Mouse (Mus musculus) liver, embryonic 16.5 days (tissue): Measurements from ENCODE around the gene Gm4559. TPM values are rescaled to one million over a fixed set of nuclear protein-coding genes. Genes with fewer than 3 reads are reported as not detected.
"Not testable (repeated sequence)": the region's sequence is repeated elsewhere in the genome, so short reads cannot be mapped to it uniquely, and the experiment has no call there.

Experiments used
- ATAC-seq: fragments of 200-750 bp; cut with Nextera tagmentation; 2 replicates; pipeline ENCODE4 v1.8.0; 2017; ENCODE audit warnings: low read depth, mild to moderate bottlenecking, moderate number of reproducible peaks, moderate library complexity
- H3K27ac ChIP-seq: fragments of 300-500 bp; sonication (generic); 2 replicates; pipeline ENCODE4 v1.5.1; 2014; ENCODE audit warnings: mild to moderate bottlenecking, low read length
- H3K27me3 ChIP-seq: fragments of 300-500 bp; sonication (generic); 2 replicates; pipeline ENCODE4 v1.6.1; 2014; ENCODE audit warnings: low read depth, low read length, mixed read lengths; ENCODE audit not compliant: control insufficient read depth, insufficient read depth
- H3K36me3 ChIP-seq: fragments of 300-500 bp; sonication (generic); 2 replicates; pipeline ENCODE4 v1.6.1; 2014; ENCODE audit warnings: mild to moderate bottlenecking; ENCODE audit not compliant: control insufficient read depth, insufficient read depth
- H3K4me1 ChIP-seq: fragments of 300-500 bp; sonication (generic); 2 replicates; pipeline ENCODE4 v1.6.1; 2014; ENCODE audit warnings: low read depth, low read length, mixed read lengths; ENCODE audit not compliant: control insufficient read depth
- H3K4me2 ChIP-seq: fragments of 300-500 bp; sonication (generic); 2 replicates; pipeline ENCODE4 v1.6.1; 2014; ENCODE audit warnings: low read depth, low read length, mixed read lengths
- H3K4me3 ChIP-seq: fragments of 300-500 bp; sonication (generic); 2 replicates; pipeline ENCODE4 v1.5.1; 2014; ENCODE audit warnings: low read depth, mild to moderate bottlenecking, low read length
- H3K9ac ChIP-seq: fragments of 300-500 bp; sonication (generic); 2 replicates; pipeline ENCODE4 v1.6.1; 2014; ENCODE audit warnings: low read depth, low read length
- H3K9me3 ChIP-seq: fragments of 300-500 bp; sonication (generic); replicated peaks from 2 replicates; pipeline ENCODE4 v1.6.1; 2016; ENCODE audit warnings: low read length; ENCODE audit not compliant: control insufficient read depth
- WGBS: fragments of 180-500 bp; shearing (Covaris S2); extraction: QIAGEN DNeasy Blood & Tissue Kit; methylation state at CpG from one replicate; pipeline ENCODE4 v1.1.7; 2014; ENCODE audit not compliant: insufficient replicate concordance; 5-methylcytosine and 5-hydroxymethylcytosine counted together
- polyA plus RNA-seq: library from polyadenylated mRNA; unstranded; fragments of >200 nt; fragmentation: Nextera tagmentation; extraction: Ambion mirVana; gene quantifications from 2 replicates; pipeline ENCODE4 v1.2.1, GENCODE M21; 2015

Gm4559 gene
- polyA plus RNA-seq, 1 experiment from 2014 or later = not detected

GRCm38 (mm10) chr7:142229871-142230270 is 44.3 kb downstream of the Gm4559 start, which contains the start of gene Krtap5-5:
TSS of gene Krtap5-5 (minus strand) at chr7:142229971.
- H3K27me3 ChIP-seq, H3K4me2 ChIP-seq, H3K9me3 ChIP-seq, H3K36me3 ChIP-seq, H3K9ac ChIP-seq, H3K4me1 ChIP-seq, ATAC-seq, H3K27ac ChIP-seq, H3K4me3 ChIP-seq: not testable (repeated sequence)
- WGBS = 26% methylated on average over 3 of the region's 3 CpGs

- ATAC-seq = no peak
- Histone ChIP-seq H3K36me3 (no peaks in the 10 kb centered on the region), H3K27me3 (no peaks in the 10 kb centered on the region), H3K9ac (no peak overlapping the region), H3K9me3 (no peaks in the 10 kb centered on the region), H3K4me1 (no peaks in the 10 kb centered on the region), H3K4me2 (no peak overlapping the region), H3K4me3 (no peak overlapping the region), H3K27ac (no peak overlapping the region)
- WGBS = 24% methylated on average over 2 of the region's 2 CpGs
Observed at GRCm38 (mm10) chr7:142224518-142224917, 49.6 kb downstream of the Gm4559 start.

Other genes with a start within 250 kb of the Gm4559 start
- 58.9 and 60.7 TPM in 2 replicates for gene Mob2, start 213.3 kb downstream of the Gm4559 start, polyA plus RNA-seq
- gene Dusp8, start 178.5 kb downstream of the Gm4559 start, polyA plus RNA-seq = 2.8 TPM in 2 replicates
- not detected in 2 replicates for gene Gm45618, start 153.6 kb downstream of the Gm4559 start, polyA plus RNA-seq
- not detected in 2 replicates for gene Gm39115, start 138.3 kb downstream of the Gm4559 start, polyA plus RNA-seq
- gene Gm45337, start 129.8 kb downstream of the Gm4559 start, polyA plus RNA-seq = not detected in 2 replicates
- not detected in 2 replicates for gene Gm29735, start 117.2 kb downstream of the Gm4559 start, polyA plus RNA-seq
- not detected in 2 replicates for gene Gm4553, start 108.6 kb downstream of the Gm4559 start, polyA plus RNA-seq
- gene Krtap5-2, start 98.4 kb downstream of the Gm4559 start, polyA plus RNA-seq = not detected in 2 replicates
- gene Gm10153, start 84.0 kb downstream of the Gm4559 start, polyA plus RNA-seq = not detected in 2 replicates
- gene Krtap5-3, start 73.0 kb downstream of the Gm4559 start, polyA plus RNA-seq = not detected in 2 replicates
- not detected in 2 replicates for gene Gm7579, start 62.5 kb downstream of the Gm4559 start, polyA plus RNA-seq
- not detected in 2 replicates for gene Krtap5-5, start 44.4 kb downstream of the Gm4559 start, polyA plus RNA-seq
- gene Gm40460, start 33.3 kb downstream of the Gm4559 start, polyA plus RNA-seq = not detected in 2 replicates
- gene Gm2431, start 16.0 kb downstream of the Gm4559 start, polyA plus RNA-seq = not detected in 2 replicates
- not detected in 2 replicates for gene Krtap5-1, start 22.8 kb upstream of the Gm4559 start, polyA plus RNA-seq
- not detected in 2 replicates for gene Krtap5-4, start 29.2 kb upstream of the Gm4559 start, polyA plus RNA-seq
- 1.6 and 2.0 TPM in 2 replicates for gene Ifitm10, start 99.4 kb upstream of the Gm4559 start, polyA plus RNA-seq
- 1.4 and 1.8 TPM in 2 replicates for gene Gm49369, start 108.3 kb upstream of the Gm4559 start, polyA plus RNA-seq
- gene Ctsd, start 113.7 kb upstream of the Gm4559 start, polyA plus RNA-seq = 408 and 415 TPM in 2 replicates
- gene Syt8, start 160.5 kb upstream of the Gm4559 start, polyA plus RNA-seq = 0.14 TPM in 1 of 2 replicates, not detected in the other
- gene Tnni2, start 167.4 kb upstream of the Gm4559 start, polyA plus RNA-seq = 17.8 and 41.4 TPM in 2 replicates
- gene Lsp1, start 186.4 kb upstream of the Gm4559 start, polyA plus RNA-seq = 21.6 and 26.2 TPM in 2 replicates
- 13.0 and 31.5 TPM in 2 replicates for gene Tnnt3, start 224.5 kb upstream of the Gm4559 start, polyA plus RNA-seq